Mouse (Mus musculus) ES-CJ7 (cell line): ENCODE results near the gene Tomm40.

Source experiments
- DNase-seq: peaks from one replicate; pipeline ENCODE4 v3.0.0; 2011; ENCODE audit warnings: low read depth, low spot score

Tomm40 gene

GRCm38 (mm10) chr7:19688101-19688500, 27.1 kb downstream of the Tomm40 start:
- DNase-seq = no peak

- peak; percentile 86 for DNase-seq
Measured at GRCm38 (mm10) chr7:19686927-19687583, 28.2 kb downstream of the Tomm40 start.

- no peak for DNase-seq
Measured at GRCm38 (mm10) chr7:19686521-19686920, 28.7 kb downstream of the Tomm40 start.

- DNase-seq = no peak
Measured at GRCm38 (mm10) chr7:19685374-19685773, 29.9 kb downstream of the Tomm40 start.

- no peak for DNase-seq
Measured at GRCm38 (mm10) chr7:19683771-19684201, 31.5 kb downstream of the Tomm40 start.

GRCm38 (mm10) chr7:19682979-19683378, 32.3 kb downstream of the Tomm40 start:
- DNase-seq = no peak

- no peak for DNase-seq
Measured at GRCm38 (mm10) chr7:19681202-19681694, 34.0 kb downstream of the Tomm40 start, which contains the start of the genes Gm44805 and Apoc4. TSS of gene Gm44805 (minus strand) at chr7:19681423. TSS of gene Apoc4 (minus strand) at chr7:19681479.

- DNase-seq = no peak
Measured at GRCm38 (mm10) chr7:19680702-19681101, 34.5 kb downstream of the Tomm40 start.

GRCm38 (mm10) chr7:19678901-19679300, 36.3 kb downstream of the Tomm40 start:
- DNase-seq = no peak

- DNase-seq = no peak
Measured at GRCm38 (mm10) chr7:19677872-19678271, 37.4 kb downstream of the Tomm40 start, which contains the start of gene Apoc2. TSS of gene Apoc2 (minus strand) at chr7:19677941.

- no peak for DNase-seq
Measured at GRCm38 (mm10) chr7:19676662-19677061, 38.6 kb downstream of the Tomm40 start.

GRCm38 (mm10) chr7:19675824-19676223, 39.4 kb downstream of the Tomm40 start:
- no peak for DNase-seq

- DNase-seq = no peak
Measured at GRCm38 (mm10) chr7:19673083-19673699, 42.0 kb downstream of the Tomm40 start.

GRCm38 (mm10) chr7:19671511-19671910, 43.7 kb downstream of the Tomm40 start:
- no peak for DNase-seq

- peak; percentile 96 for DNase-seq
Measured at GRCm38 (mm10) chr7:19668947-19669721, 46.1 kb downstream of the Tomm40 start.

GRCm38 (mm10) chr7:19667434-19667833, 47.8 kb downstream of the Tomm40 start:
- no peak for DNase-seq

- peak; percentile 69 for DNase-seq
Measured at GRCm38 (mm10) chr7:19666750-19667149, 48.5 kb downstream of the Tomm40 start.

- DNase-seq = peak; percentile 98
Measured at GRCm38 (mm10) chr7:19664955-19665841, 50.0 kb downstream of the Tomm40 start, which contains the start of gene Clptm1. TSS of gene Clptm1 (minus strand) at chr7:19665033.

- no peak for DNase-seq
Measured at GRCm38 (mm10) chr7:19664455-19664954, 50.7 kb downstream of the Tomm40 start.

- peak; percentile 48 for DNase-seq
Measured at GRCm38 (mm10) chr7:19663940-19664339, 51.3 kb downstream of the Tomm40 start.

- no peak for DNase-seq
Measured at GRCm38 (mm10) chr7:19652614-19653013, 62.6 kb downstream of the Tomm40 start.
